ENCODE assay signal across 23 mouse cellular contexts in genomic region chr2:57243987-57244386, GRCm38 (mm10).
"Had no signal": no experiment of that assay in that cellular context is flagged by ENCODE, and none has a peak within 500 bp of the region (broad histone marks: within the 10 kb centered on the region; RNA-seq: fewer than 3 reads in every experiment).

No protein-coding gene starts in this region.

- H3K27me3 ChIP-seq: liver, embryonic 13.5 days; liver, embryonic 15.5 days; lung, embryonic 15.5 days; megakaryocyte, embryonic 14.5 days; stomach, embryonic 15.5 days had no signal

- H3K36me3 ChIP-seq: liver, embryonic 13.5 days; liver, embryonic 15.5 days; lung, embryonic 15.5 days; midbrain, embryonic 12.5 days; midbrain, embryonic 15.5 days; neural tube, embryonic 13.5 days; neural tube, embryonic 15.5 days; stomach, embryonic 15.5 days had no signal

- H3K9ac ChIP-seq: liver, embryonic 13.5 days; liver, embryonic 15.5 days; liver, postnatal 0 days; lung, embryonic 15.5 days; midbrain, embryonic 12.5 days; midbrain, embryonic 15.5 days; neural tube, embryonic 13.5 days; neural tube, embryonic 15.5 days; stomach, embryonic 15.5 days had no signal

- H3K27ac ChIP-seq: liver, embryonic 13.5 days; liver, embryonic 15.5 days; lung, embryonic 15.5 days; macrophage; midbrain, embryonic 12.5 days; midbrain, embryonic 15.5 days; neural tube, embryonic 13.5 days; neural tube, embryonic 15.5 days; stomach, embryonic 15.5 days; stomach, postnatal 0 days had no signal

- H3K4me2 ChIP-seq: liver, embryonic 13.5 days; liver, embryonic 15.5 days; lung, embryonic 15.5 days; midbrain, embryonic 12.5 days; midbrain, embryonic 15.5 days; neural tube, embryonic 13.5 days; neural tube, embryonic 15.5 days; stomach, embryonic 15.5 days had no signal

- H3K9me3 ChIP-seq: liver, embryonic 13.5 days; liver, embryonic 15.5 days; lung, embryonic 15.5 days; megakaryocyte, embryonic 14.5 days; midbrain, embryonic 12.5 days; midbrain, embryonic 15.5 days; neural tube, embryonic 13.5 days; neural tube, embryonic 15.5 days; stomach, embryonic 15.5 days had no signal

- ATAC-seq: liver, postnatal 0 days; lung, postnatal 0 days; midbrain, embryonic 15.5 days had no signal

- H3K4me3 ChIP-seq: liver, embryonic 13.5 days; liver, embryonic 15.5 days; lung, embryonic 15.5 days; megakaryocyte, embryonic 14.5 days; midbrain, embryonic 12.5 days; midbrain, embryonic 15.5 days; neural tube, embryonic 13.5 days; neural tube, embryonic 15.5 days; stomach, embryonic 15.5 days had no signal

- DNase-seq: liver, embryonic 13.5 days; liver, postnatal 0 days; lung, adult 2 months; lung, postnatal 14 days; lung, postnatal 36 days; retina, postnatal 1 day; right cerebral cortex, adult 18-20 months; right cerebral cortex, postnatal 25 days; right cerebral cortex, postnatal 4 days; spleen, adult 18-20 months; thymus, adult 2 months; thymus, postnatal 36 days had no signal

- H3K4me1 ChIP-seq: stomach, embryonic 15.5 days had no signal
